Mouse (Mus musculus): ENCODE results near the gene Haao.

Gene Haao

DNA sequence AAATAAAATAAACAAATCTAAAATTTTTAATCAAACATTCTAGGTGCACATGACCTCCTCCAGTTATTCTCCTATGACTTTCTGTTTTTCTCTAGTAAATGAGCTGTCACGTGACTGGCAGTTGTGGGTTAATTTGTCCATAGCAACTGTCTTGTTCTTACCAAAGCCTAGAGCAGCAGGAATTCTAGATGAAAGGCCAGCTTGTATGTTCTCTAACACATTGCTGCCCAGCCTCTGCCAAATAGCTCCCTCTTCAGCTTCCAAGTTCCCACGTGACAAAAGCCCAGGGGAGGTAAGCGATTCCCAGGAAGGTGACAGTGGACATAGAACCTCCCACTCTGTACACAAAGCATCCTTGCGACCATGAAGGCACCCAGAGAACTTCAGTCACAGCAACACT is 13.6 kb downstream of the Haao start:
- DNase-seq (ENCODE audit: low read depth): no peak

DNA sequence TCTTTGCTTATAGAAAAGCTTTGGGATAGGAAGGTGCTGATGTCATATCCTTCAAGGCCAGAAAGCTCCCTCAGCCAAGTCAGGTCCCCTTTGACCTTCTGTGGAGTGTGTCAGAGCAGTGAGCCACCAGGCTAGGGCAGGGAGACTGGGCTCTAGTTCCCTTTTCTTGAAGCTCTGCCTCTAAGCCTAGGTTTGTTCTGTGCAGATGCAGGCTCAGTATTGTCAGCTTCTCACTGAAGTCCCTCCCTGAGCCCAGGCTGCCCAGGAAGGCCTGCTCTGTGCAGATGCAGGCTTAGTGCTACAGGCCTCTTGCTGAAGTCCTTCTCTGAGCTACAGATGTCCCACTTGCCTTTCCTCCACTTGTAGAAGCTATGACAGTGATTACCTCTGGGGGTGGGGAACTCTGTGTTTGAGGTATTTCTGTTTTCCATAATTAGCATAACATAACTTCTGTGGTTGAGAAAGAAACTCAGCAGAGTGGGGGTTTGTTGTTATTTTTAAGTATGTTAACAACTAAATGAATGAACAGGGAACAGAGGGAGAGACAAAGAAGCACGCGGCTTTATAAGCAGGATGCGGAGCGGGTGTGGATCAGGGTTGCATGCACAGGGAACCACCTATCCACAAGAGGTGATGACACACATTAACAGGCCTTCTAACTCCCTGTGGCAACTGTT is 17.0 kb downstream of the Haao start:
- no peak for DNase-seq (ENCODE audit: low read depth)

GRCm38 (mm10) chr17:83829356-83829755 is 18.4 kb downstream of the Haao start:
- no peak for DNase-seq (ENCODE audit: low read depth)

- DNase-seq (ENCODE audit: low read depth): no peak
These were observed 23.9 kb downstream of the Haao start for GRCm38 (mm10) chr17:83823835-83824234.

- no peak for DNase-seq (ENCODE audit: low read depth)
These were observed 25.9 kb downstream of the Haao start for GRCm38 (mm10) chr17:83821876-83822275.

DNA sequence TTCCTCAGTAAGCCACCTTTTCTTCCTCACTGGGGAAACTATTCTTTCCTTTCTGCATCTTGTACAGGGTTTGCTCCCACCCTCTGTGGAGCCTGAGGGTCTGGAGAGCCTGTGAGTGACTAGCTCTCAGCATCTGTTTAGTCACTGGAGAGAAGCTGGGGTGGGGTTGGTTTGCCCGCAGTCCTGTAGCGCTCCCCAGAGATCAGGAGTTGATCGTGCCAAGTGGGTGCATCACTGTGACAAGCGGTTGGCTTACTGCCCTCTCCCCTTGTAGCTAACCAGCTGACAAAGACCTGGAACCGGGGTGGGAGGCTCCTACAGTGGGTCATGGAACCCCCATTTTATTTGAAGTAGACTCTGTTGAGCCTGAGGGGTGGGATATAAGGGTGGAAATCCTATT is 27.1 kb downstream of the Haao start:
- DNase-seq (ENCODE audit: low read depth): no peak

DNA sequence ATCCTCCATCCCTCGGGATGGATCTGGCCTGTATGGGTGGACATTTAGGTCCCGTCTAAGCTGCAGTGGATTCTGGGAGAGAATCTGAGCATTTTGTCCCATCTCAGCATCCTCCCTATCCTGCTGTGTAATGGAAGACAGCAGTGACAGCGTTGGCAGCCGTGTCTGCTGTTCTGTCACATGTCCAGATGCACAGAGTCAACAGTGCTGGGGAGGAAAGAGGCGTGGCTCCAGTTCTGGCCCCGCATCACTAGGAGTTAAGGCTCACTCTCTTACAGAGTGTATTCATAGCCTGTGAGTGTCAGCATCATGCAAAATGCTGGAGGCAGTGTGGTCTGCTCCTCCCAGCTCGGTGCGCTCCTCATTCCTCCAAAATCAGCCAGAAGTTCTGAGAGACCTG is 28.3 kb downstream of the Haao start:
- DNase-seq (ENCODE audit: low read depth): no peak

DNA sequence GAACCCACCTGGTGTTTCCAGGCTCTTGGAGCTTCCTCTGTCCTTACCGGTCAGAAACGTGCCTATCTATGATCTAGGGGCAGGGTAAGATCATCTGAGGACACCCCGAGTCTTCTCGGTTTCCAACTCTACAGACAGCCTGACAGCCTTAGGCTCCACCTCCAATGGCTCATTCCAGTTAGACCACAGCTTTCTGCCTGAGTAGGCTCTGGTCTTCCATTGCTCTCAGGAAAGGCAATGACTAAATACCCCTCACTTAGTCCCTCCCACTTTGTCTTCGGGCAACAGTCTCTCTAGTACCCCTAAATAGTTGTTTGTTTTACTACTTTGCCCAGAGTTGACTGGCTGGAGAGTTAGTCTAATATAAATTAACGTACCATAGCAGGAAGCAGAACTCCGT is 30.8 kb downstream of the Haao start:
- no peak for DNase-seq (ENCODE audit: low read depth)

- DNase-seq (ENCODE audit: low read depth): no peak
These were observed 34.7 kb downstream of the Haao start for GRCm38 (mm10) chr17:83813050-83813449.

GRCm38 (mm10) chr17:83812200-83812944 is 35.4 kb downstream of the Haao start:
- DNase-seq (ENCODE audit: low read depth): no peak

- peak; percentile 54 for DNase-seq (ENCODE audit: low read depth)
These were observed 37.5 kb downstream of the Haao start for GRCm38 (mm10) chr17:83810285-83810684.

GRCm38 (mm10) chr17:83809197-83809829 is 38.5 kb downstream of the Haao start:
- DNase-seq (ENCODE audit: low read depth): peak; percentile 84

DNA sequence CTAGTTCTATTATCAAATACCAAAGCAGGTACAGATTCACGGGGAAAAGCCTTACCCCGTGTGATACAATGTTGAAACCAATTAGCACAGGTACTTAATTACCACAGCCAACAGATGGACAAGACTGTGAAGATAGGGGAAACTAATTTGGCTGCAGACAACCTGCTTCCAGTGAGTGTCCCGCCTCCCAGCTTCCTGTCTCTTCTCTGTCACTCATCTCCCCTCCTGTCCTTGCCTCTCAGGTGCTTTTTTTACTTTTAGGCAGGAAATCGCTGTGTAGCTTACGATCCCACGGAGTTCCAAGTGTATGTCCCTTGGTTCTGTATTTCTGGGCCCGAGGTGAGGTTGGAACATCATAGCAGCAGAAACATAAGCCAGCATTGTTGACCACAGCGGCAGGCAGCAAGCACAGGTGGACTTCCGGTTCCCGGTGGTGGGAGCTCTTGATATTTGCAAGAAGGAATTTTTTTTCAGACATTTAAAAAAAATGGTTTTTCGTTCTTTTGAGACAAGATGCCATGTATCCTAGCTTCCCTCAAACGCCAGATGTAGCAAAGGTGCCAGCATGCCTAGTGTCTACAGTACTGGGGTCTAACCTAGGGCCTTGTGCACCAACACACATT is 39.2 kb downstream of the Haao start:
- DNase-seq (ENCODE audit: low read depth): no peak

- peak; percentile 88 for DNase-seq (ENCODE audit: low read depth)
These were observed 39.9 kb downstream of the Haao start for GRCm38 (mm10) chr17:83807778-83808398.

DNA sequence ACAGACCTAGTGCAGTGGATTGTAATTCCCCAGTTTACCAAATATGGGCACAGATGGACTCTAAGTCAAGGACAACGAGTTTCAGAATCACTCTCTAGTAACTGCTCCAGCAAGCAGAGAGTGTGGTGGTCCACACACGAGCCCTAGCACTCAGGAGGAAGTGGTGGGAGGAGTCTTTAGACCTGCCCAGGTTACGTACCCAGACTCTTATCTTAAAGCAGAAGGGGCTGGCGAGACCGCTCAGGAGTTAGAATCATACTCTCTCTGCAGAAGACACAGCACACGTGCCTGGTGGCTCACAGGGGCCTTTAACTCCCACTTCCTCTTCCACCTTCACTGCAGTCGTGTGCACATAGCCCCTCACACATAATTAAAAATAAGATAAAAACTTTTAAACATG is 40.4 kb downstream of the Haao start:
- no peak for DNase-seq (ENCODE audit: low read depth)

GRCm38 (mm10) chr17:83805078-83805477 is 42.7 kb downstream of the Haao start:
- no peak for DNase-seq (ENCODE audit: low read depth)

DNA sequence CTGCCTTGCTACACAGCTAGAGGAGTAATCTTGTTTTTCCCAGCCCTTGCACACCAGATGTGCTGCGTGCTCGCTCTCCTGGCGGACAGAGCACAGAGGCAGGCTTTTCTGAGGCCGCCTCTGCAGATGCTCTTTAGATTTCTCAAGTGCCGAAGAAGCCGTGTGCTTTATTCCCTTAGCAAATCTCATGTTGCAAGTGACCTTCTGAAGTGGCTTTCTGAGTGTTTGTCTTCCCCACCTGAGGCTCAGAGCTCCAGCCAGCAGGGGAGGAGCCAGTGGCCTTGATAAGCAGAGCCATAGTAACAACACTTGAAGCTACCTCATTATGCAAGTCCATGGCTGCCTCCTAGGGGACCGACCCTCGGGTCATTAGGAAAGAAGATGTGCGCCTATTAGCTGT is 43.8 kb downstream of the Haao start:
- no peak for DNase-seq (ENCODE audit: low read depth)

- no peak for DNase-seq (ENCODE audit: low read depth)
These were observed 48.2 kb downstream of the Haao start for GRCm38 (mm10) chr17:83799506-83800050.

- DNase-seq (ENCODE audit: low read depth): no peak
These were observed 52.6 kb downstream of the Haao start for GRCm38 (mm10) chr17:83795121-83795520.

- no peak for DNase-seq (ENCODE audit: low read depth)
These were observed 55.4 kb downstream of the Haao start for GRCm38 (mm10) chr17:83792388-83792787.

DNA sequence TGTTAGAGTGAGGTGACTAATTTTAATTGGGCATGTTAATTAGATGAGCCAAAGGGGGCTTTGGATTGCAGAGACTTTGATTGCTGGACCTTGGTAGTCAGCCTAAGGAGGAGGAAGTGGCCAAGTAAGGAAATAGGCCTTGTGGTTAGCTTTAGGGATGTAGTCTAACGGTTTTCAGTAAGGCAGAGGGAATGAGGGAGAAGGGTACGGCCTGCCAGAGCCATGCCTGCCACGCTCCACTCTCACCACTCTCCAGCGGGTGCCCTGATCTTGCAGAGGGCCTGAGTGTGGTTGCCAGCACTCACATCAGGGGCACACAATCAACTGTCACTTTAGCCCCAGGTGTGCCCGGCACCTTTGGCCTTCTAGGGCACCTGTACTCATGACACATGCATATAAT is 57.6 kb downstream of the Haao start:
- no peak for DNase-seq (ENCODE audit: low read depth)

GRCm38 (mm10) chr17:83786418-83786817 is 61.3 kb downstream of the Haao start:
- no peak for DNase-seq (ENCODE audit: low read depth)

All from c-Kit-positive CD71-positive TER-119-negative erythroid progenitor cells, embryonic 14.5 days (primary cell).